Mouse (Mus musculus): Measurements from ENCODE around the gene Wwox. TPM values are rescaled to one million over a fixed set of nuclear protein-coding genes. Genes with fewer than 3 reads are reported as not detected.

Wwox gene
- polyA plus RNA-seq, 1 experiment from 2014 or later, result 20.0 TPM

- Histone ChIP-seq H3K9ac (no peak overlapping the region), H3K27ac (no peak overlapping the region), H3K4me2 (no peak overlapping the region), H3K4me1 (0 out of 2 replicates have a peak, but pooled peaks cover 4% of the 10 kb centered on the region), H3K27me3 (no peaks in the 10 kb centered on the region), H3K36me3 (no peaks in the 10 kb centered on the region), H3K9me3 (no peaks in the 10 kb centered on the region), H3K4me3 (no peak overlapping the region)
- 81% methylated on average over 9 of the region's 9 CpGs for WGBS
- ATAC-seq (ENCODE audit: borderline replicate concordance, extremely low read depth, low FRiP score, low TSS enrichment), result no peak
Observed at GRCm38 (mm10) chr8:115036016-115036415, 596.6 kb downstream of the Wwox start.

DNA sequence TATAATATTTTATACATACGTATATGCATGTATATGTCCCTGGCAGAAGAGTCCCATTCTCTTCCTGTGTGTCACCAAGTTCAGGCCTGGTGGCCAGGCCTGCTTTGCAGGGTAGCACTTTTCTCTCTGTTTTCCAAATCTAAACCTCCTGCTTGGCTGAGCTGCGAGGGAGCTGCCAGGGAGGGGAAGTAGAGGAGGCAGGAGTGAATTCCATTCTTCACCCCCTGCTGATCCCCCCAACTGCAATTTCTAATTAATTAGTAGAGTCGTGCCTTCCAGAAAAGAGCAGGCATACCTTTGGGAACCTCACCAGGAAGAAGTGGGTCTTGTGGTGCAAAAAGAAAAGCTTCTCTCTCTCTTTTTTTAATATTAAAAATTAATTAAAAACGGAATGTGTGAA, 599.0 kb downstream of the Wwox start:
- Histone ChIP-seq H3K36me3 (no peaks in the 10 kb centered on the region), H3K27ac (no peak overlapping the region), H3K4me2 (no peak overlapping the region), H3K9ac (no peak overlapping the region), H3K27me3 (no peaks in the 10 kb centered on the region), H3K4me1 (no peaks in the 10 kb centered on the region), H3K4me3 (no peak overlapping the region), H3K9me3 (no peaks in the 10 kb centered on the region)
- 38% methylated on average over 4 of the region's 4 CpGs for WGBS
- ATAC-seq (ENCODE audit: borderline replicate concordance, extremely low read depth, low FRiP score, low TSS enrichment), result no peak

- Histone ChIP-seq H3K4me2 (no peak overlapping the region), H3K4me3 (no peak overlapping the region), H3K27me3 (no peaks in the 10 kb centered on the region), H3K27ac (no peak overlapping the region), H3K9me3 (no peaks in the 10 kb centered on the region), H3K9ac (no peak overlapping the region), H3K36me3 (no peaks in the 10 kb centered on the region), H3K4me1 (no peaks in the 10 kb centered on the region)
- WGBS, result 52% methylated on average over 7 of the region's 7 CpGs
- no peak for ATAC-seq (ENCODE audit: borderline replicate concordance, extremely low read depth, low FRiP score, low TSS enrichment)
Observed at GRCm38 (mm10) chr8:115045746-115046145, 606.3 kb downstream of the Wwox start.

DNA sequence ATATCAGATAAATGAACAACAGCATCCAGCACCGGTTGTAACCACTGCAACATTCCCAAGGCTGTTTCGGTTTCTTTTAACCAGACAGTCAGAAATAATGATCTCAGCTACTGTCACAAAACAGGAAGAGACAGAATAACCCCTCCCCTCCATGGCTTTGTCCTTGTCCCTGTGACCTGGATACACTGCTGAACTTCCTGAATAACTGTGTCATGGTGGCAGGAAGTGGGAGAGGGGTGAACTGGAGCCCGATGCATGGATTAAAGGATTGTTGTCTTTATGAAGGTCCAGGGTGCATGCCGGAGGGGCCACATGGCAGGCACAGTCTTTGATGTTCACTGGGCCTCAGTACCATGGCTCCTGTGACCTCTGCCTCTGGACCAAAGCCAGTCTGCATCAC, 607.0 kb downstream of the Wwox start:
- H3K9me3 ChIP-seq, result no peaks in the 10 kb centered on the region
- no peaks in the 10 kb centered on the region for H3K36me3 ChIP-seq
- no peak overlapping the region for H3K9ac ChIP-seq
- no peak overlapping the region for H3K4me3 ChIP-seq
- no peaks in the 10 kb centered on the region for H3K4me1 ChIP-seq
- H3K27me3 ChIP-seq, result no peaks in the 10 kb centered on the region
- 54% methylated on average over 4 of the region's 4 CpGs for WGBS
- H3K27ac ChIP-seq, result no peak overlapping the region
- no peak for ATAC-seq (ENCODE audit: borderline replicate concordance, extremely low read depth, low FRiP score, low TSS enrichment)
- no peak overlapping the region for H3K4me2 ChIP-seq

- H3K27me3 ChIP-seq, result no peaks in the 10 kb centered on the region; the same call in 1 of the 2 replicates
- no peak overlapping the region for H3K27ac ChIP-seq
- H3K9ac ChIP-seq, result no peak overlapping the region
- no peak overlapping the region for H3K4me3 ChIP-seq
- 74% methylated on average over 12 of the region's 12 CpGs for WGBS
- no peak overlapping the region for H3K4me2 ChIP-seq
- no peak for ATAC-seq (ENCODE audit: borderline replicate concordance, extremely low read depth, low FRiP score, low TSS enrichment)
- no peaks in the 10 kb centered on the region for H3K36me3 ChIP-seq
- H3K4me1 ChIP-seq, result no peaks in the 10 kb centered on the region
- H3K9me3 ChIP-seq, result no peaks in the 10 kb centered on the region
Observed at GRCm38 (mm10) chr8:115058193-115058835, 618.9 kb downstream of the Wwox start.

- Histone ChIP-seq H3K4me2 (no peak overlapping the region), H3K9ac (no peak overlapping the region), H3K27me3 (no peaks in the 10 kb centered on the region; the same call in 1 of the 2 replicates), H3K4me3 (no peak overlapping the region), H3K9me3 (no peaks in the 10 kb centered on the region), H3K36me3 (no peaks in the 10 kb centered on the region), H3K4me1 (no peaks in the 10 kb centered on the region), H3K27ac (no peak overlapping the region)
- ATAC-seq (ENCODE audit: borderline replicate concordance, extremely low read depth, low FRiP score, low TSS enrichment), result no peak
- 81% methylated on average over 5 of the region's 5 CpGs for WGBS
Observed at GRCm38 (mm10) chr8:115063623-115064022, 624.2 kb downstream of the Wwox start.

GRCm38 (mm10) chr8:115064691-115065090, 625.2 kb downstream of the Wwox start:
- H3K4me3 ChIP-seq, result no peak overlapping the region
- H3K9me3 ChIP-seq, result no peaks in the 10 kb centered on the region
- H3K4me2 ChIP-seq, result no peak overlapping the region
- no peak overlapping the region for H3K9ac ChIP-seq
- no peak for ATAC-seq (ENCODE audit: borderline replicate concordance, extremely low read depth, low FRiP score, low TSS enrichment)
- no peaks in the 10 kb centered on the region; the same call in 1 of the 2 replicates for H3K27me3 ChIP-seq
- H3K27ac ChIP-seq, result no peak overlapping the region
- no peaks in the 10 kb centered on the region for H3K4me1 ChIP-seq
- no peaks in the 10 kb centered on the region for H3K36me3 ChIP-seq
- 83% methylated on average over 15 of the region's 15 CpGs for WGBS

GRCm38 (mm10) chr8:115065386-115065785, 625.9 kb downstream of the Wwox start:
- Histone ChIP-seq H3K4me2 (no peak overlapping the region), H3K9ac (no peak overlapping the region), H3K9me3 (no peaks in the 10 kb centered on the region), H3K36me3 (no peaks in the 10 kb centered on the region), H3K27me3 (no peaks in the 10 kb centered on the region; the same call in 1 of the 2 replicates), H3K4me3 (no peak overlapping the region), H3K4me1 (no peaks in the 10 kb centered on the region), H3K27ac (no peak overlapping the region)
- 62% methylated on average over 7 of the region's 7 CpGs for WGBS
- ATAC-seq (ENCODE audit: borderline replicate concordance, extremely low read depth, low FRiP score, low TSS enrichment), result no peak

- WGBS, result 88% methylated on average over 8 of the region's 8 CpGs
- Histone ChIP-seq H3K27ac (no peak overlapping the region), H3K9me3 (no peaks in the 10 kb centered on the region), H3K4me2 (no peak overlapping the region), H3K9ac (no peak overlapping the region), H3K27me3 (no peaks in the 10 kb centered on the region; the same call in 1 of the 2 replicates), H3K36me3 (no peaks in the 10 kb centered on the region), H3K4me3 (no peak overlapping the region), H3K4me1 (no peaks in the 10 kb centered on the region)
- ATAC-seq (ENCODE audit: borderline replicate concordance, extremely low read depth, low FRiP score, low TSS enrichment), result no peak
Observed at GRCm38 (mm10) chr8:115066550-115067058, 627.1 kb downstream of the Wwox start.

DNA sequence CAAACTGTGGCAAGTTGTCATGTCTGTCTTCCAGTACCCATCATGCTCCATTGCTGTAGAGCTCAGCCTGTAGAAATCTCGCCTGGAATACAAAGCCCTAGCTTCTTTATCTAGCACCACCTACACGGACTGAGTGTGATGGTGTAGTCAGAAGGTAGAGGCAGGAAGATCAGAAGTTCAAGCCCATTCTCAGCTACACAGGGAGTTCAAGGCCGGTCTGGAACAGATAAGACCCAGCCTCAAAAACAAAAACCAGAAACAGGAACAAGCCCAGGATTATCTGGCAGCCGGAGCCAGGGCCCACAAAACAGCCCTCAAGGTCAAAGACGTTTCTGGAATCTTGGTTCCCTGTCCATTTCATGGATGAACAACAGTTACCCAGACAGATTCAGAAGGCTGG, 629.3 kb downstream of the Wwox start:
- Histone ChIP-seq H3K4me2 (no peak overlapping the region), H3K27ac (no peak overlapping the region), H3K9me3 (no peaks in the 10 kb centered on the region), H3K9ac (no peak overlapping the region), H3K36me3 (no peaks in the 10 kb centered on the region), H3K4me1 (no peaks in the 10 kb centered on the region), H3K4me3 (no peak overlapping the region), H3K27me3 (no peaks in the 10 kb centered on the region; the same call in 1 of the 2 replicates)
- WGBS, result 65% methylated on average over 5 of the region's 5 CpGs
- ATAC-seq (ENCODE audit: borderline replicate concordance, extremely low read depth, low FRiP score, low TSS enrichment), result no peak

- WGBS, result 21% methylated on average over 3 of the region's 3 CpGs
Observed at GRCm38 (mm10) chr8:115070225-115070624, 630.8 kb downstream of the Wwox start.

DNA sequence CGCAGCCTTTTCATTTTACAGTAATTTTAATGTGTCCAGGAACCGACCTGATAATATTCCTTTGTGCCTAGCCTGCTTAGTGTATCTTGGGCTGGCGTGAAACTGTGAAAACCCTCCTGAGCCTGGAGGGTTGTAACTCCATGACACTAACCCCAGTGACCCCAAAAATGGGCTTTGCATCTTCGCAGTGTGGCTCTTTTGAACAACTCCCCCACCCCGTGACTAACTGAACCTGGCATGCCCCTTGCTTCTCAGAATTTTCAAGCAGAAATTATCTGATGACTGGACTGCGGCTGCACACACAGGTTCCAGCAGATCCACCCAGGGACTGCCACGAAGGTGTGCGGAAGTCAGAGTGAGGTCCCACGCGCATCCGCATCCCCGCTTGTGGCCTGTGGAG, 631.8 kb downstream of the Wwox start:
- 90% methylated on average over 12 of the region's 12 CpGs for WGBS
- no peak for ATAC-seq (ENCODE audit: borderline replicate concordance, extremely low read depth, low FRiP score, low TSS enrichment)
- Histone ChIP-seq H3K4me2 (no peak overlapping the region), H3K27me3 (no peaks in the 10 kb centered on the region), H3K27ac (no peak overlapping the region), H3K4me3 (no peak overlapping the region), H3K4me1 (no peaks in the 10 kb centered on the region), H3K9ac (no peak overlapping the region), H3K36me3 (no peaks in the 10 kb centered on the region), H3K9me3 (no peaks in the 10 kb centered on the region)

More at GRCm38 (mm10) chr8:115070225-115070624, 630.8 kb downstream of the Wwox start:
- Histone ChIP-seq H3K9ac (no peak overlapping the region), H3K9me3 (no peaks in the 10 kb centered on the region), H3K4me3 (no peak overlapping the region), H3K4me2 (no peak overlapping the region), H3K36me3 (no peaks in the 10 kb centered on the region), H3K27ac (no peak overlapping the region), H3K27me3 (no peaks in the 10 kb centered on the region), H3K4me1 (no peaks in the 10 kb centered on the region)
- no peak for ATAC-seq (ENCODE audit: borderline replicate concordance, extremely low read depth, low FRiP score, low TSS enrichment)
